Mouse (Mus musculus) thymus, postnatal 0 days (tissue): ENCODE results near the gene Lypd5. TPM values are rescaled to one million over a fixed set of nuclear protein-coding genes. Genes with fewer than 3 reads are reported as not detected.

Source experiments
- DNase-seq: peaks from one replicate; pipeline ENCODE4 v3.0.0-alpha.2; 2015; ENCODE audit warnings: low spot score
- polyA plus RNA-seq: library from polyadenylated mRNA; unstranded; fragments of >200 nt; fragmentation: Nextera tagmentation; extraction: Ambion mirVana; gene quantifications from 2 replicates; pipeline ENCODE4 v1.2.1, GENCODE M21; 2015

Lypd5 gene
- polyA plus RNA-seq, 1 experiment from 2014 or later: 0.05 TPM

DNA sequence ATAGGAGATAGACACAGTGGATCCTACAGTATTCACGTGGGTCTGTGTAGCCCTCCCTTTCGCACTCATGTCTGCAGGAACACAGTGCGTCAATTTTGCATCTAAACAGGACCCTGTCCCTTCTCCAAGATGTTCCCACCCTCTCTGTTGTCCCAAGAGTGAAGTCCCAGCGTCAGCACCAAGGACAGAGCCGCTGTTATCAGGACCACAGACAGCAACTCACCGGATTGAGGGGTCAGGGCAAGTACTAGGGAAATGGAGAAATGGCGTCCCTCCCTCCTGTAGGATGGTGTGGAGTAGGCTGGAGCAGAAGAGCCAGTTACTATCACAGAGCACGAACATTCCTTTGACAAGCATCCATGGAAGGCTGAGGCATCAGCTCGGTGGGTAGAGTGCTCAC lies 10.3 kb downstream of the Lypd5 start:
- DNase-seq: peak; percentile 38

DNA sequence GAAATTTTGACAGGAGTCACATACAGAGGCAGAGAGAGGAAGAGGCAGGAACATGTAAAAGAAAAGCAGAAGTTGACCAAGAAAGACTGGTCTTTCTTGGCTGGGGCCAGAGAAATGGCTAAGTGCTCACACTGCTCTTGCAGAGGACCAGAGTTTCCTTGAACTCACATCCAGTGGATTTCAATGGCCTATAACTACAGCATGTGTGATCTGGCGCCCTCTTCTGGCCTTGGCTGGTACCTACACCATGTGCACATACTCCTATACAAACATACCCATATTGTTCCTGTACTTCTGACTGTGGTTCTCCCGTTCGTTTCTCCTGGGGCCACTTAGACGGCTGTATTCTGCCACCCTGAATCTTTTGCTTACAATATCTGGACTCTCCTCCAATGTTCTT lies 12.0 kb downstream of the Lypd5 start:
- DNase-seq: no peak

DNA sequence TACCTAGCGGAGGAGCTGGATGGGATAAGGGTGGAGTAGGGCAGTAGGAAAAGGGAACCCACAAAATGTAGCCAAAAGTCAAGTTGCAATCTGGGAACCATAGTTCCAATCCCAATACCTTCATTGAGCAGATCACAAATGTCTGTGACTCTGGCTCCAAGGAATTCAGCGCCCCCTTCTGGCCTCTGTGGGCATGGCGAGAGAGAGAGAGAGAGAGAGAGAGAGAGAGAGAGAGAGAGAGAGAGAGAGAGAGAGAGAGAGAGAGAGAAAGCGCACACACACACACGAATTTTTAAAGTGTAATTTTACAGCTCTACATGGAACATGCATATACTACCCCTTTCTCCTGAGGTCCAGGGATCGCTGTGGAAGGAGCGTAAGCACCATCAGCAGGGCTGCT lies 14.2 kb downstream of the Lypd5 start:
- DNase-seq: peak; percentile 61

DNA sequence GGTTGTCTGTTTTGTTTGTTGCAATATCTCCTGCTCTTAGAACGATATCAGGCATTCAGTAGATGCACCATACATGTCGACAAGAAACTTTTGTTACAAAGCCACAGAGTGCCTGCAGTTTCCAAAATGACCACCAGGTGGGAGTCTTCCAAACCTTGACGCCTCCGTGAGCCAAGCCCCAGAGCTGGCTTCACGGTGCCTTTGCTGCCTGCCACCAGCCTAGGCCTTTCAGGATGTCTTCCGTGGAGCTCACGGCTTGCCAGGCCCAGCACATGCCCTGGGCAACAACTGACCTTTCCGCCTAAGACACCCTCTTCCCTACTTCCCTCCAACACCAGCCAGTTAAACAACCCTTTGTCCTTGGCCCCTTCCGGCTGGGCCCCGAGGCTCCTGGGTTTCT lies 15.8 kb downstream of the Lypd5 start:
- DNase-seq: peak; percentile 93

DNA sequence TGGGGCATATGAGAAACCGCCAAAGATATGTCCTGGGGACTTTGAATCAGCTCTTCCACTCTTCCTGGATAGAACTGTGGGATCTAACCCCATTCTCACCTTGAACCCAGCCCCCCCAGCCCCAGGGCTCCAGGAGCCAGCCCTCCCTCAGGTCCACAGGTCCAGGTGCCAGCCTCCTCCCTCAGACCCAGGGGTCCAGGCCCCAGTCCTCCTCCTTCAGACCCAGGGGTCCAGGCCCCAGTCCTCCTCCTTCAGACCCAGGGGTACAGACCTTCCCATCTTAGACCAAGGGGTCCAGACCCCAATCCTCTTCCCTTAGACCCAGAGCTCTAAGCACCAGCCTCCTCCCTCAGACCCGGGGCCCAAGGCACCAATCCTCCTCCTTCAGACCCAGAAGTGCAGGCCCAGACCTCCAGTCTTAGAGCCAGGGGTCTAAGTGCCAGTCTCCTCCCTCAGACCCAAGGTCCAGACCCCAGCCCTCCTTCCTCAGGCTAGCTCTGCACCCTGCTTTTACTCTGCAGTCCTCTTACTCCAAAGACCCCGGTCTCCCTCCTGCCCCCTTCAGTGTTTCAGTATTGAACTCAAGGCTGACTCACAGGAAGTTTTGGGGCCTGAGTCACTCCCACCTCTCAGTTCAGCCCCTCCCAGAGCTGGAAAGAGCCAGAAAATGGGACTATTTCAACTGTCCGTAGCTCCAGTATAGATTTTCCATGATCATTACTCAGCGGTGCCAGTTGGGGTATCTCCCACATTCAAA lies 16.4 kb downstream of the Lypd5 start:
- no peak for DNase-seq

DNA sequence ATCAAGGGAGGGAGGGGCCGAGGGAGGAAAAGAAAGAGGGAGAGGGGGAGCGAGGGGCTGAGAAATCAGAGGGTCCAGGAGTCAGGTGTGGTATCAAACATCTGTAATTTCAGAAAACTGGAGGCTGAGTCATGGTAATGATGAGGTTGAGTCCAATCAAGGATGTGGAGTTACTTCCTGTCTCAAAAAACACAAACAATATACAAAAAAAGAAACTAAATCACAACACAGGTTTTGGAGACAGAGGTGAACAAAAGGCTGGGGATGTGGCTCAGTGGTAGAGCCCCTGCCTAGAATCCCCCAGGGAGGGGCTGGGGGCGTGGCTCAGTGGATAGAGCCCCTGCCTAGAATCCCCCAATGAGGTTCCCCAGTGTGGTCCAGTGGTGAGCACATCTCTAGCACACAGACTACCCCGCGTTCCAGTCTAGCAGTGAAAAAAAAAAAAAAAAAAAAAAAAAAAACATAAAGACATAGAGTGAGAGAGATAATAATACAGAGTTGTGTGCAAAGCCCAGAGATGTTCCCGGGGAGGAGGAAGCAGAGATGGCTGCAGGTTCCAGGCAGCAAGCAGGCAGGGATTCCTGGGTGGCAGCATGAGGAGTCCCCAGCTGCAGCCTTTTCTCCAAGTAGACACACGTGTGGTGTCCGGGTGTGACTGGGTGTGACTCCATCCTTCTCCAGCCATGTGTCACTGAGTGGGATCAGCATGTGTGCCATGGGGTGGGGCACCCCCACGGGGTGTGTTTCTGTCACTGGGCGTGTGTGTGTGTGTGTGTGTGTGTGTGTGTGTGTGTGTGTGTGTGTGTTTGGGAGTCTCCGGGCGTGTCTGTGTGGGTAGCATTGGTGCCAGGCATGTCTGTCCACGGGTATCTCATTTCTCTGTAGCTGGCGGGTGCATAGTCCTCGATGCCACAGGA lies 18.0 kb downstream of the Lypd5 start:
- no peak for DNase-seq

DNA sequence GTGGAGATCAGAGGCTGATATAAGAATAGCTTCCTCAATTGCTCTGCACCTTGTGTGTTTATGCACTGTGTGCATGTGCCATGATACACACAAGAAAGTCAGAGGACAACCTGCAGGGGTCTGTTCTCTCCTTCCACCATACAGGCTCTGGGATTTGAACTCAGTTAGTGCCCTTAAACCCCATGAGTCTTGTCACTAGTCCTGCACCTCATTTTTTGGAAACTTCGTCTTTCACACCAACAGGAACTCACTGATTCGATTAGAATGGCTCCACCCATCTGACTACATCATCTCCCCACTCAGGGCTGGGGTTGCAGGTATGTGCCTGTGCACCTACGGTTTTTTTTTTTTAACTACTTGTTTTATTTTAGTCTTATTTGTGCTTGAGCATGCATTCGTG lies 19.2 kb downstream of the Lypd5 start:
- DNase-seq: no peak

DNA sequence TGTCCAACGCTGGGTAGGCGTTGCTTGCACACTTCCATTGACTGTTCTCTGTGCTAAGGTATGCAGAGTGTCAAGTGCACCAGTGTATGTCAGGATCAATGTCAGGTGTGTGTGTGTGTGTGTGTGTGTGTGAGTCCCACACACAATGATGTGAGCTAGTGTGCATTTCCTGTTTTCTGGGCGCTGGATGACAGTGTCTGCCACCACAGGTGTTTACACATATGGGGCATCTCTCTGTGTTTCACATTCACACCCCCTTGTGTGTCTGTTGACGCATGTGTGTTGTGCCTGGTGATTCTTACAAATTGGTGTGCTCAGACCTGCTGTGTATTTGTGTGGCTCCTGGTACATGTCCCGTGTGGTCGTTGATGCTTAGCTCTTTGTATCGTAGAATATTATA lies 19.9 kb downstream of the Lypd5 start:
- DNase-seq: peak; percentile 49

DNA sequence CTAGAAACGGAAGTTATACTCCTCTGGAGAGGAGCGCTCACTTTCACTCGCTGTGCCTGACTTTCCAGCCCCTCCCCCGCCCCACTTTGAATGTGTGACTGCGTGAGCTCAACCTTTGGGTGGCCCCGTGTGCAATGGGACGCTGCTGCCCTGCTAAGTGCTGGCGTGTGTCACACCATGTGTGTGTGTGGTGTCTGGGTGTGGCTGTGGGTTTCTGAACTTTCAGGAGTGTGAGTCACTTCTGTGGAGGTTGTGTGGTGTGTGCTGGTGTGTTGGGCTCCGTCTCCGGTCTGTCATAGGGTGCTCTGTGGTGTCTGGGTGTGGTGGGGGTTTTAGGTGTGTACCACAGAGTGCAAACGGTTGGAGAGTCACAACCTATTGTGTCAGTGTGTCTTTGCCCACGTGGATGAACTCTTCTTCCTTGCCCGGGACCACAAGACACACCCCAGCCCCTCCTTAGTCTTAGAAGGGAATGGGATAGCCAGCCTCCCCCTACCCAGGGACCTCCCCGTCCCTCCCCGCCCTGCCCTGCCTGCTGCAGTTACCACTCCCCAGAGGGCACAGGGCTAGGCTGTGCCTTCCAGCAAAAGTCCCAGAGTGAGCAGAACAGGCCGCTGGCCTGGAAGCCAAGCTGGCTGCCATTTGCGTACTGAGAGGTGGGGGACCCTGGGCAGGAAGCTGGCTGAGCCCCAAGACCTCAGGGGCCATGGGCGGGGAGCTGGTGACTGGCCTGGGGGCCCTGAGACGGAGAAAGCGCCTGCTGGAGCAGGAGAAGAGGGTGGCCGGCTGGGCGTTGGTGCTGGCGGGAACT lies 20.9 kb downstream of the Lypd5 start, which contains the start of gene Kcnn4:
Gene Kcnn4, plus strand, starts transcription at position 533 of the 811 bp plus-strand sequence.
- peak; percentile 89 for DNase-seq

DNA sequence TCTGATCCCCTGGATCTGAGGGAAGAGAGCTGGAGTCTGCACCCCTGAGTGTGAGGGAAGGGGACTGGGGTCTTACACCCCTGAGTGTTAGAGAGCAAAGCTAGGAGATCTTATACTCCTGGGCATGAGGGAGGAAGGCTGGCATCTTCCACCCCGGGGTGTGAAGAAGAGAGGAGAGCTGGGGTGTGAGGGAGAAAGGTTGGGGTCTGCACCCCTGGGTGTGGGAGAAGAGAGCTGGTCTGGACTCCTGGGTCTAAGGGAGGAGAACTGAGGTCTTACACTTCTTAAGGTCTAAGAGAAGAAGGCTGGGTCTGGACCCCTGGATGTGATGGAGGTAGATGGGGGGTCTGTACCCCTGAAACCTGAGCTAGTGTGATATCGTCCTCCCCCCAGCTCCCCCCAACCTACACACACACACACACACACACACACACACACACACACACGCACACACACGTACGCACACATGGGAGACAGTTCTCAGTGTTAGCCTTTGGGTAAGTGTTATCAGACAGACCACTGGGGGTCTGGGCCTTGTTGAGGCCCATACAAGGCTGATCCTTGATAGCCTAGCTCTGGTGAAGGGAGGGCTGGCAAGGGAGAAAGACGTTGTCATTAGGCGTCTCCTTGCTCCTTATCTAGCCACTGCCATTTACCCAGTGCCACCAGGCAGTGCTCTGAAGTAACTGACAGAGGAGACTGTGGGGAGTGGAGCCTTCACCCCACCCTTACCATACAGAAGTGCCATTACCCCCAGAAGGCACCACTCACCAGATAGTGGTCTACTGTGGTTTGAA lies 22.2 kb downstream of the Lypd5 start:
- DNase-seq: peak; percentile 30

DNA sequence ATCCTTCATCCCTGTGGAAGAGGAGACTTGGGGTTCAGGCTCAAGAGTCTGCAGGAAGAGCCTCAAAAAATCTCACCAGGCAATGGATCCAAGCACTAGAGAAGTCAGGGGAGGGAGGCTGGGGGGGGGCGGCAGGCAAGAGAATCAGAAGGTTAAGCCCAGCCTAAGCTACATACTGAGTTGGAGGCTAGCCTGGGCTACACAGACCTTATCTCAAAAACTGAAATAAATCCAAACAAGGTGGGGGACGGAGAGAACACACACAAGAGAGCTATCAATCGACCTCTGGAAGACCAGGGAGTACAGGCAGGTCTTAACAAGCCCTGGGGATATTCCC lies 22.8 kb downstream of the Lypd5 start:
- DNase-seq: no peak

DNA sequence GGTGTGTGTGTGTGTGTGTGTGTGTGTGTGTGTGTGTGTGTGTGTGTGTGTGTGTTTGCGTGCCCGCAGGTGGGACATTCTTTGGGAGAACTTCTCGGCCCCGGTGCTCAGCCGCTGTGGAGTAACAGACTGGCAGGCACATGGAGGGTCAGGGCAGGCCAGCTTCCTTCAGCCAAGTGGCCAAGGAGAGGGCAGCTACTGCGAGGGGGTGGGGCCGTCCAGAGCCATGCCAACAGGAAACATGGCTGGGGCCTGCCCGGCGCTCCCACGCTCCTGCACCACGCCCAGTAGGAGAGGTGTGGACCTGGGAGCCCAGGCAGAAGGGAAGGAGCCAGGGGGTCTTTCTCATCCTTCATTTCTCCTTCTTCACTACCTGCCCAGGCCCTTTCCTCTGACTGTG lies 23.3 kb downstream of the Lypd5 start:
- DNase-seq: no peak

DNA sequence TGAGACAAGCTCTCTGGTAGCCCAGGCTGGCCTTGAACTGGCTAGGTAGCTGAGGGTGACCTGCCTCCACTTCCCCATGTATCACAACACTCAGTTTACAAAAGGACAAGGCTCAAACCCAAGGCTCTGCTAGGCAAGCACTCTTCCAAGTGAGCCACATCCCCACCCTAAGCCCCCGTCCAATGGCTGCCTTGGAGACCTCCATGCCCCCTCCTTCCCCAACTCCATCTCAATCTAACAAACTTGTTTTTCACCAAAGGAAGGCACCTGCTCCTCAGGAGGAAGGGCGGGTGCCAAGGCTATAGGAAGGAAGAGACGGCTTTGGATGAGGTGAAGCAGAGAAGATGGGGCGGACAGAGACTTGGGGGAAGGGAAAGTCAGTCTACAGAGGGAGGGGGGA lies 23.8 kb downstream of the Lypd5 start:
- peak; percentile 55 for DNase-seq

DNA sequence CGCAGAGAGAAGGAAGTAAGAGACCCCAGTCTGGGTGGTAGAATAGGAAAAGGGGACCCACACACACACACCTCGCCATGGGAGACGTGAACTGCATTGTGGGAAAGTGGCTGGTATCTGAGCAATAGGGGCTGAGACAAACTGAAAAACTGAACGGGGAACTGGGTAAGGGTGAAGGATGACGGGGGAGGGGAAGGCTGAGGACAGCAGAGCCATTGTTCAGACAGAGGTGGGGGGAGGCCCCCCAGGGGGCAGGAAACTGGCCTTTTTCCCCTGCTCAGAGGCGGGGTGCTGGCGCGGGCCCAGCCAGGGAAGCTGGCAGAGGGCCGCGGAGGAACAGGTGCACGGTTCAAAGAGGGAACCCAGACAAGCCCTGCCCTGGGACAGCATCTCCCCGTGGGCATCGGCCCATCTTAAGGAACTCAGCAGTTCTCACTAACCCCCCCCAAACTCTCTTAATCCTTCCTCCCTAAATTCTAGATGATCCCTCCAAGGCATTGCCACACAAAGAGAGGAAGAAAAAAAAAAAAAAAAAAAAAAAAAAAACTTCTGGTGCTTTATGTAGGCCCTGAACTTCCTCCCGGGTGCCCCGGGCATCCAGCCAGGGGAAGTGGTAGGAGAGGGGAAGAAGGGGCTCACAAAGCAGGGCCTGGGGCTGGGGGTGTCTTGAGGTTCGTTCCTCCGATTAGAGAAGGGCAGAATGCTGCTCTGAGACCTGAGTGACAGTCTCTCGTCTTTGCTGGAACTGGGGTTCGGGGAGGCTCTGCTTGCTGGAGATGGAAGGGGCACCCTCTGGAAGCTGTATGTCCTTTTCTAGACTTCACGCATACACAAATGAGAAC lies 24.8 kb downstream of the Lypd5 start:
- DNase-seq: peak; percentile 84

DNA sequence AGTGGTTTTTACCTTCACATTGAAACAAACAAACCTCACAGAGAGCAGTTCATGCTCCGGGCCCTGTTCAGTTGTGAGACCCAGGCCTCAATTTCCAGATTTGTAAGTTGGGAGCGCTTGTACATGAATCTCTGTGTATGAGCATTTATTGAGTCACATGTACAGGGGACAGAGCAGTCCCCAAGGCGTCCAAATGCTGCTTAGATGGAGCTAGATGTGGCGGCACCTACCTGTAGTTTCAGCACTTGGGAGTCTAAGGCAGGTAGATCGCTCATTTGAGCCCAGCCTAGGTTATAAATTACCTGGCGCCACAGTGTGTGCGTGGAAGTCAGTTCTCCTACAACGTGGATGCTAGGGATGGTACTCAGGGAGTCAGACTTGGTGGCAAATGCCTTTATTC lies 27.5 kb downstream of the Lypd5 start:
- no peak for DNase-seq

DNA sequence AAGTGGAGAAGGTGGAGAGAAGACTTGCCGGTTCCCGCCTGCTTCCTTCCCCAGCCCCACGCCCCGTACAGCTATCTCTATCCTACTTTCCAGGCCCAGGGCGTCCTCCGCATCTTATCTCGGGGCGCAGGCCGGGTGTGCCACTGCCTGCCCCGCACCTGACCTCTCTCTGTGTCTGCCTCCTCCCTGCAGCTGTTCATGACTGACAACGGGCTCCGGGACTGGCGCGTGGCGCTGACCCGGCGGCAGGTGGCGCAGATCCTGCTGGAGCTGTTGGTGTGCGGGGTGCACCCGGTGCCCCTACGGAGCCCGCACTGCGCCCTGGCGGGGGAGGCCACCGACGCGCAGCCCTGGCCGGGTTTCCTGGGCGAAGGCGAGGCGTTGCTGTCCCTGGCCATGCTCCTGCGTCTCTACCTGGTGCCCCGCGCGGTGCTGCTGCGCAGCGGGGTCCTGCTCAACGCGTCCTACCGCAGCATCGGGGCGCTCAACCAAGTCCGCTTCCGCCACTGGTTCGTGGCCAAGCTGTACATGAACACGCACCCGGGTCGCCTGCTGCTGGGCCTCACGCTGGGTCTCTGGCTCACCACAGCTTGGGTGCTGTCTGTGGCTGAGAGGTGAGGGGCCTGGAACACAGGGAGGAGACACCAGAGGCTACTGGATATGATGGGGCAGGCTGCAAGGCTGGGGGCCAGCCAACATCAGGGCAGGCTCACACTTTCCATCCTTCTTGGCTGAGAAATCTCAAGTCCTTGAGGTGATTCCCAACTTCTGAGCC lies 28.3 kb downstream of the Lypd5 start:
- DNase-seq: peak; percentile 77

DNA sequence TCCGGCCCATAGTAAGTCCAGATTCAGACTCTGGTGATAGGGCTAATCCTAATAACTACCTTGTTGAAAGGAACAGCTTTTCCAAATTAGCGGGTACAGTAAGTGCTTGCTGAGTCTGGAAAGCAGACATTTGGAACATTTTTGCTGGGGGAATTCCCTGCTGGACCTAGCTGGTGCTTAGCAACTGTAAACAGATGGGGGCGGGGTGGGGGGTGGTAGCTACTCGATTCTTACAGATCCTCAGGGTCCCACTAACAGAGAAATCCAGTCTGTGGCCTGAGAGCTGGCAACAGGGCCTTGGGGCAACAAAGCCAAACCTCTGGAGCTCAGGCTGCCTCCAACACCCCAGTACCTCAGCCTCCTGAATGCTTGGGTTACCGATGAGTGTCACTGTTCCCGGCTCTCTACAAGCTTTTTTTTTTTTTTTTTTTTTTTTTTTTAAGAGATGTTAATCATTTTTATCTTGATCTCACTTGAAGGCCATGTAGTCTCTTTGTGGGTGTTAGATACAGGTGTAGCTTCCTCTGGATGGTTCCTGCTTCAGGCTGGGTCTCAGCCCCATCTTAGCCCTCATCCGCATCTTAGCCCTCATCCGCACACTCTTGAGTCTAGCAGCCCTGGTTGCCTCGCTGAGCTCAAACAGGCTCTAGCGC lies 29.2 kb downstream of the Lypd5 start:
- DNase-seq: peak; percentile 74

DNA sequence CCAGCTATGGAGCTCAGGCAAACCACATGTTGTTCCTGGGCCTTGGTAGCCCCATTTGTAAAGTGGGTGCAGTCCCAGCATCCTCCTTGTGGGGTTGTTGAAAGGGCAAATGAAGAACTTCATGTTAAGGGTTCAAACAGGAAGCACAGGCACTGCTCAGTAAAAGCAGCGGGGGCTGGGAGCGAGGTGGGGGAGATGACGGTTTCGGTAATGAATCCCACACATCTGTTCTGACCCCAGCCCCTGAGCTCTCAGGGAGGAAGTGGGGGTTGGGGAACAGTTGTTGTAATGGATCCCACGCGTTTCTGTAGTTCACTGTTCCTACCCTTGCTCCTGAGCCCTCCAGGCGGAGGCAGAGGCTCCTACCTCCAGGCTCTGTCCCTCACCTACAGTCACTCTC lies 30.9 kb downstream of the Lypd5 start:
- DNase-seq: peak; percentile 84

DNA sequence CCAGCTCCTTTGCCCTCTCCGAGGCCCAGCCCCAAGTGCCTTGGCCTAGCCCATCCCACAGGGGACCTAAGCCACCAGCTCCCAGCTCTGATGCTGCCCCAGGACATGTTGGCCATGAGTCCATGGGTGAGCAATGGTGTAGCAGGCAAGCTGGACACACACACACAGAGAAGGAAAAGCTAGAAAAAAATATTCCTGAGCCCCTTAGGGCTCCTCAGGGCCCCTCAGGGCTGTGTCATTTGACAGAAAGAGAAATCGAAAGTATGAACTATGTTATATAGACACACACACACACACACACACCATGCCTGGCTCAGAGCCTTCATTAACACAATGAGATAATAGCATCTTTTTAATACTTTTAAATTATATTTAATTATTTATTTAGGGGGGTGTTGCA lies 31.4 kb downstream of the Lypd5 start:
- no peak for DNase-seq
